Mouse (Mus musculus) testis, adult 2 months (tissue): ENCODE measurements at regions not wholly inside any gene's neighbourhood (a gene's known extent, or its start where the extent isn't known, plus 50 kb on each side); places are given as distances from the start of the nearest gene placed in this dataset.

Experiments used
- CTCF ChIP-seq: fragments of 200-500 bp; IDR thresholded peaks from 2 replicates; pipeline ENCODE4 v1.5.1; 2012; ENCODE audit warnings: low read depth, mild to moderate bottlenecking, inconsistent platforms, low read length, moderate library complexity; ENCODE audit not compliant: control insufficient read depth, insufficient read depth, insufficient replicate concordance
- POLR2A ChIP-seq: fragments of 200-500 bp; IDR thresholded peaks from 2 replicates; pipeline ENCODE4 v1.6.1; 2012; ENCODE audit warnings: low read depth, mild to moderate bottlenecking, inconsistent platforms, low read length, moderate library complexity; ENCODE audit not compliant: control insufficient read depth

DNA sequence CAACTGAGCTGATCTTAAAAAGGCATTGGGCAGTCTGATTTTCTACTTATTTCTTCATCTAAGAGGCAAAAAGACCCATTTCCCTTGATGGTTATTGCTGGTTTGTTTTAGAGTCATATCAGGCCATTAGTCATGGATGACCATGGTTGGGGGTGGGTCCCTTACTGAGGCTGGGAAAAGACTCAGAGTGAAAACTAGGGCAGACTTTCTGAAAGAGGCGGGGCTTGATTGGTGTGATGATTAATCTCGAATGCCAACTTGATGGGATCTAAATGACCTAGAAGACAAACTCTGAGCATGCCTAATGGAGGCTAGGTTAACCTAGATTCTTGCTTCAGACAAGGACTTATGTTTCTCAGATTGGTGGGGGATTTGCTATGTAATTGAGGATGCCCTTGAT lies 89.2 kb upstream of the Eif4g2 start:
- TF ChIP-seq POLR2A (no peak), CTCF (no peak)
